Mouse (Mus musculus) spleen, adult 2 months (tissue): ENCODE data around the gene Zfp787.

Experiments
- CTCF ChIP-seq: fragments of 200-500 bp; IDR thresholded peaks from 2 replicates; pipeline ENCODE4 v1.5.1; 2011; ENCODE audit warnings: mild to moderate bottlenecking, inconsistent platforms; ENCODE audit not compliant: insufficient read depth, insufficient read length, insufficient replicate concordance; ENCODE audit errors: extremely low read depth
- POLR2A ChIP-seq: fragments of 200-500 bp; IDR thresholded peaks from 2 replicates; pipeline ENCODE4 v1.6.1; 2011; ENCODE audit warnings: low read depth, low read length, inconsistent platforms

DNA sequence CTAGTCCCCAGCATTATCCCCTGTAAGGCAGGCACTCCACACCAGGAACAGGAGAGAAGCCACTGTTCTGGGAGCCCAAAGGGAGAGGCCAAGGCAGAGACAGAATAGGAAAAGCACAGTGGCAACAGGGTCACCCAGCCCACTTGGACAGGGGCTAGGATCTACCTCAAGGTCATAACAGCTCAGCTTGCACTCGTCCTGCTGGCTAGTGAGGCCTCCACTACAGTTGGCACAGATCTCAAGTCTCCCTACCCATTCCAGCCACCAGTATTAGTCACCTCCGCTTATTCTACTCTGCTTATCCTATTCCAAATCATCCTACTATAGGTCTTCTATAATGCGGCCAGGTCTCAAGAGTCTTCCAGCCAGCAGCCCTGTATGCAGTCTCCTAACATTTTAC lies 2.7 kb downstream of the Zfp787 start:
- TF ChIP-seq CTCF (no peak), POLR2A (no peak)
